Mouse (Mus musculus): ENCODE measurements around the gene Zdhhc7.

- TF ChIP-seq SMC3 (IDR thresholded peaks at IDR 0.05; ENCODE audit: low read depth, low read length) (no peak), CTCF (conservative IDR thresholded peaks at IDR 0.05 in 1 of 2, IDR thresholded peaks at IDR 0.05 in 1 of 2; ENCODE audit: low read depth in 2 of 2, low read length in 2 of 2) (no peak), HCFC1 (IDR thresholded peaks at IDR 0.05; ENCODE audit: low read depth, low read length) (no peak), RAD21 (IDR thresholded peaks at IDR 0.05; ENCODE audit: low read depth, low read length) (no peak), POLR2A (IDR thresholded peaks at IDR 0.05; ENCODE audit: low read depth, low read length) (no peak)
These were observed 16.5 kb downstream of the Zdhhc7 start for GRCm38 (mm10) chr8:120084783-120085182.

Measured in CH12.LX (cell line).